Mouse (Mus musculus) liver (tissue): ENCODE measurements around the gene Ap3b2.

Source experiments
- DNase-seq: peaks from one replicate; pipeline ENCODE4 v3.0.0-alpha.2; 2020; ENCODE audit warnings: mixed read lengths

The Ap3b2 gene

GRCm38 (mm10) chr7:81475221-81475620 is 18.5 kb downstream of the Ap3b2 start:
- DNase-seq: no peak

GRCm38 (mm10) chr7:81464906-81465450 is 28.7 kb downstream of the Ap3b2 start:
- DNase-seq: no peak

GRCm38 (mm10) chr7:81464116-81464515 is 29.6 kb downstream of the Ap3b2 start:
- peak; percentile 27 for DNase-seq

- DNase-seq: no peak
Observed at GRCm38 (mm10) chr7:81462815-81463214, 30.9 kb downstream of the Ap3b2 start.

- DNase-seq: peak; percentile 18
Observed at GRCm38 (mm10) chr7:81455155-81455651, 38.5 kb downstream of the Ap3b2 start, which contains the start of gene Cpeb1. TSS of gene Cpeb1 (minus strand) at chr7:81455465.

GRCm38 (mm10) chr7:81454331-81455039 is 39.2 kb downstream of the Ap3b2 start:
- peak; percentile 12 for DNase-seq

- DNase-seq: no peak
Observed at GRCm38 (mm10) chr7:81453443-81454274, 40.1 kb downstream of the Ap3b2 start.

- no peak for DNase-seq
Observed at GRCm38 (mm10) chr7:81452971-81453441, 40.7 kb downstream of the Ap3b2 start.
